In genomic region chr13:9167842-9168241, GRCm38 (mm10) we compare ENCODE assay signal across 23 mouse cellular contexts.
"Had no signal": no experiment of that assay in that cellular context is flagged by ENCODE, and none has a peak within 500 bp of the region (broad histone marks: within the 10 kb centered on the region; RNA-seq: fewer than 3 reads in every experiment).

No protein-coding gene starts in this region.

- H3K9ac ChIP-seq: heart, embryonic 13.5 days; heart, embryonic 15.5 days; hindbrain, embryonic 13.5 days; hindbrain, embryonic 15.5 days; kidney, embryonic 15.5 days; limb, embryonic 13.5 days; limb, embryonic 15.5 days; liver, embryonic 13.5 days; liver, embryonic 15.5 days had no signal

- H3K9me3 ChIP-seq: heart, embryonic 13.5 days; heart, embryonic 15.5 days; hindbrain, embryonic 13.5 days; hindbrain, embryonic 15.5 days; kidney, embryonic 15.5 days; limb, embryonic 13.5 days; limb, embryonic 15.5 days; liver, embryonic 13.5 days; liver, embryonic 15.5 days had no signal

- DNase-seq: gastrocnemius, postnatal 14 days; gastrocnemius, postnatal 36 days; heart, adult 2 months; heart, postnatal 14 days; heart, postnatal 36 days; kidney, adult 11 months; kidney, postnatal 14 days; kidney, postnatal 36 days; layer of hippocampus, adult 9-11 months; layer of hippocampus, postnatal 36 days; left cerebral cortex, postnatal 4 days; liver, embryonic 13.5 days had no signal

- H3K4me2 ChIP-seq: heart, embryonic 11.5 days; heart, embryonic 13.5 days; heart, embryonic 15.5 days; hindbrain, embryonic 13.5 days; hindbrain, embryonic 15.5 days; kidney, embryonic 15.5 days; limb, embryonic 13.5 days; limb, embryonic 15.5 days; liver, embryonic 13.5 days; liver, embryonic 15.5 days had no signal

- H3K27me3 ChIP-seq: heart, embryonic 13.5 days; heart, embryonic 15.5 days; hindbrain, embryonic 13.5 days; hindbrain, embryonic 15.5 days; kidney, embryonic 15.5 days; limb, embryonic 13.5 days; limb, embryonic 15.5 days; liver, embryonic 13.5 days; liver, embryonic 15.5 days had no signal

- H3K27ac ChIP-seq: heart, adult 2 months; heart, embryonic 13.5 days; heart, embryonic 15.5 days; hindbrain, embryonic 13.5 days; hindbrain, embryonic 15.5 days; hindbrain, postnatal 0 days; kidney, embryonic 15.5 days; kidney, postnatal 0 days; limb, embryonic 13.5 days; limb, embryonic 15.5 days; liver, embryonic 13.5 days; liver, embryonic 15.5 days had no signal

- H3K4me1 ChIP-seq: heart, embryonic 13.5 days; heart, embryonic 15.5 days; hindbrain, embryonic 13.5 days; hindbrain, embryonic 15.5 days; kidney, embryonic 15.5 days; limb, embryonic 13.5 days; limb, embryonic 15.5 days; liver, embryonic 13.5 days; liver, embryonic 15.5 days had no signal

- ATAC-seq: hindbrain, postnatal 0 days had no signal

- H3K4me3 ChIP-seq: heart, adult 2 months; heart, embryonic 13.5 days; heart, embryonic 15.5 days; hindbrain, embryonic 13.5 days; hindbrain, embryonic 15.5 days; kidney, embryonic 15.5 days; limb, embryonic 13.5 days; limb, embryonic 15.5 days; liver, embryonic 13.5 days; liver, embryonic 15.5 days had no signal
